Mouse (Mus musculus) lung, postnatal 0 days (tissue): ENCODE measurements around the gene Rab6a.

ENCODE experiments used
- CTCF ChIP-seq: IDR thresholded peaks from 2 replicates; pipeline ENCODE4 v1.5.1; 2016; ENCODE audit warnings: antibody characterized with exemption, mild to moderate bottlenecking
- EP300 ChIP-seq: IDR thresholded peaks from 2 replicates; pipeline ENCODE4 v1.6.1; 2016; ENCODE audit warnings: antibody characterized with exemption, mild to moderate bottlenecking, control low read depth

DNA sequence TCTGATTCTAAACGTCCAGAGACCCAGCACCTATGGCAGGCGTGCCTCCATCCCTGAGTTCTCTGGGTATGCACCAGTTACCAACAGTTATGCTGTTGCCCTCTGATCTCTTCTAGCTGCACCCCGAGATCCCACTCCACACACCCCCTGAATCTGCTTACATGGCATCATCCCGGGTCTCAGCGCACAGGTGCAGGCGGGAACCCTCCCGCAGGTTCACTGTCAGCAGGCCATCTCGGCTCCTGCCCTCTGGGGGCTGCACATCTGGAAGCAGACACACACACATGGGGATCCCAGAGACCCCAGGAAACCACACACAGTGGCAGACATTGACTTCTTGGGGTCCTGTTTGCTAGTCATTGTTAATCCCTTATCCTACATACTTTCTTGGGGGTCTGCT lies 47.2 kb downstream of the Rab6a start:
- no peak for TF ChIP-seq CTCF
- TF ChIP-seq EP300: no peak
